Mouse (Mus musculus) thymus, postnatal 10 days (tissue): ENCODE results near the gene Gm20696.

Source experiments
- DNase-seq, 2 experiments: peaks; one replicate each; pipeline ENCODE4 v3.0.0; 2021; ENCODE audit warnings: low spot score in 2 of 2

Gene Gm20696

DNA sequence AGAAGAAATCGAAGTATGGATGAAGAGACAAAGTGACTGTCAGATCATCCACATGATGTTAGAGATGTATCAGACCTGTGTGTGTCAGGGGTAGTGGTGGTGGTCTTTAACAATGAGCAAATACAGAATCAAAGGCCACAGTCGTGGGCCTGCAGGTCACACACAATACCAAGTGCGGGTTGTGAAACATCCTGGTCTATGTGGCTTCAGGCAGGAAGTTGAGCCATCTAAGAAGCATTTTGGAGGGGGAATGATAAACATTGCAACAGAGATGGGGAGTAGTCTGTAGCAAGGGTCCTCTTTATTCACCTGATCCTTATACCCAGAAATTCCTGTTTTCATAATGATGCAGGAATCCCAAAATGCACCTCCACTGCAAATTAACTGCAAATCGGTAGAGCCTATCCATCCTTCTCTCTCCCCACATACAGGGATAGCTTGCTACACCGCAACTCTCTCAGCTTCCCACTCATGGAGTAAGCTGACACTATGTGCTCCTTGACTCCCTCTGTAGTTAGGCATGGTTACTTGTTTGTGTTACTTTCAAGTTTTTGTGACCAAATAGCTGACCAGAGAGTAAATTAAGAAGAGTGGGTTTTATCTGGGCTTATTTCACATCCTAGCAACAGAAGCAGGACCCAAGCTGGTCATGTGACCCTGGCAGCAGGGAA is 454.8 kb downstream of the Gm20696 start:
- DNase-seq, result no peak

GRCm38 (mm10) chr6:99210161-99210560 is 456.4 kb downstream of the Gm20696 start:
- no peak for DNase-seq
